Mouse (Mus musculus): ENCODE results near the gene Cyba.

Gene Cyba

GRCm38 (mm10) chr8:122423217-122423616, 9.5 kb downstream of the Cyba start:
- no peak for DNase-seq (ENCODE audit: low spot score in 2 of 2)

- DNase-seq (ENCODE audit: low spot score in 2 of 2), result no peak
Observed at GRCm38 (mm10) chr8:122421376-122422070, 11.2 kb downstream of the Cyba start, which contains the start of gene Il17c. Gene Il17c (plus strand): TSS chr8:122422020.

- DNase-seq (ENCODE audit: low spot score in 2 of 2), result no peak
Observed at GRCm38 (mm10) chr8:122419881-122420555, 12.7 kb downstream of the Cyba start.

- DNase-seq (ENCODE audit: low spot score in 2 of 2), result no peak
Observed at GRCm38 (mm10) chr8:122415554-122415953, 17.2 kb downstream of the Cyba start.

- no peak for DNase-seq (ENCODE audit: low spot score in 2 of 2)
Observed at GRCm38 (mm10) chr8:122414311-122414710, 18.4 kb downstream of the Cyba start.

- no peak for DNase-seq (ENCODE audit: low spot score in 2 of 2)
Observed at GRCm38 (mm10) chr8:122407678-122408077, 25.1 kb downstream of the Cyba start.

GRCm38 (mm10) chr8:122405146-122405805, 27.5 kb downstream of the Cyba start:
- no peak for DNase-seq (ENCODE audit: low spot score in 2 of 2)

GRCm38 (mm10) chr8:122398186-122398585, 34.5 kb downstream of the Cyba start:
- no peak for DNase-seq (ENCODE audit: low spot score in 2 of 2)

- no peak for DNase-seq (ENCODE audit: low spot score in 2 of 2)
Observed at GRCm38 (mm10) chr8:122395291-122395690, 37.4 kb downstream of the Cyba start.

GRCm38 (mm10) chr8:122393717-122394116, 39.0 kb downstream of the Cyba start:
- DNase-seq (ENCODE audit: low spot score in 2 of 2), result no peak

GRCm38 (mm10) chr8:122390758-122391157, 42.0 kb downstream of the Cyba start:
- DNase-seq (ENCODE audit: low spot score in 2 of 2), result no peak

GRCm38 (mm10) chr8:122389357-122389756, 43.4 kb downstream of the Cyba start:
- no peak for DNase-seq (ENCODE audit: low spot score in 2 of 2)

GRCm38 (mm10) chr8:122383039-122383438, 49.7 kb downstream of the Cyba start:
- no peak for DNase-seq (ENCODE audit: low spot score in 2 of 2)

GRCm38 (mm10) chr8:122376365-122377231, 56.1 kb downstream of the Cyba start, which contains the start of gene Zc3h18:
Gene Zc3h18 (plus strand): TSS chr8:122376609.
- DNase-seq (ENCODE audit: low spot score in 2 of 2), result peak; percentile 97 to 98

GRCm38 (mm10) chr8:122375751-122376364, 56.9 kb downstream of the Cyba start:
- no peak for DNase-seq (ENCODE audit: low spot score in 2 of 2)

GRCm38 (mm10) chr8:122375320-122375719, 57.4 kb downstream of the Cyba start:
- DNase-seq (ENCODE audit: low spot score in 2 of 2), result no peak
